Mouse (Mus musculus) cortical plate, adult 2 months (tissue): ENCODE measurements around the gene Tmem18.

Experiments used
- CTCF ChIP-seq: fragments of 200-500 bp; IDR thresholded peaks from 2 replicates; pipeline ENCODE4 v1.5.1; 2011; ENCODE audit warnings: mild to moderate bottlenecking, control low read depth, low read length; ENCODE audit not compliant: insufficient read depth; ENCODE audit errors: extremely low read depth
- POLR2A ChIP-seq: fragments of 200-500 bp; IDR thresholded peaks from 2 replicates; pipeline ENCODE4 v1.6.1; 2011; ENCODE audit warnings: mild to moderate bottlenecking, low read length, control low read depth; ENCODE audit not compliant: insufficient read depth; ENCODE audit errors: extremely low read depth

- TF ChIP-seq CTCF (no peak), POLR2A (no peak)
Measured at GRCm38 (mm10) chr12:30628466-30628865, 44.2 kb downstream of the Tmem18 start.
